Mouse (Mus musculus) neutrophil, adult 83 days (primary cell): ENCODE results near the gene Gm42715. TPM values are rescaled to one million over a fixed set of nuclear protein-coding genes. Genes with fewer than 3 reads are reported as not detected.

Experiments used
- total RNA-seq, 2 experiments: library from RNA; stranded (reverse); gene quantifications; one replicate each; pipeline ENCODE4 v1.2.4; 2023

Gm42715 gene
- 10 to 100 TPM; 16.2 to 19.6 TPM for total RNA-seq

GRCm38 (mm10) chr7:127519284-127519683 is at the start of gene Gm42715:
Gene Gm42715 (plus strand): TSS chr7:127519584.

GRCm38 (mm10) chr7:127478635-127479317 is 40.6 kb upstream of the Gm42715 start, which contains the start of gene Fbrs:
Gene Fbrs (plus strand): TSS chr7:127479199.

GRCm38 (mm10) chr7:127511808-127512230 is 7.6 kb upstream of the Gm42715 start, which contains the start of gene Srcap:
Gene Srcap (plus strand): TSS chr7:127511983.

GRCm38 (mm10) chr7:127561340-127561858 is 42.0 kb downstream of the Gm42715 start, which contains the start of gene Tmem265:
Gene Tmem265 (plus strand): TSS chr7:127561390.

GRCm38 (mm10) chr7:127572895-127573471 is 53.6 kb downstream of the Gm42715 start, which contains the start of gene Phkg2:
Gene Phkg2 (plus strand): TSS chr7:127573340.

GRCm38 (mm10) chr7:127588011-127588871 is 68.9 kb downstream of the Gm42715 start, which contains the start of the genes Ccdc189 and Rnf40:
Gene Ccdc189 (minus strand): TSS chr7:127588595.
Gene Rnf40 (plus strand): TSS chr7:127588767.

GRCm38 (mm10) chr7:127614891-127615843 is 95.8 kb downstream of the Gm42715 start, which contains the start of gene Zfp629:
Gene Zfp629 (minus strand): TSS chr7:127615797.

Other genes starting within 250 kb of the Gm42715 start
- 100 to 1,000 TPM; 117 to 125 TPM for gene Sephs2, start 245.5 kb upstream of the Gm42715 start, total RNA-seq
- 100 to 1,000 TPM; 190 to 234 TPM for gene Itgal, start 223.3 kb upstream of the Gm42715 start, total RNA-seq
- gene Zfp768, start 174.0 kb upstream of the Gm42715 start, total RNA-seq, result 1 to 10 TPM; 9.1 to 9.6 TPM
- gene Zfp747, start 143.5 kb upstream of the Gm42715 start, total RNA-seq, result 1 to 10 TPM; 5.0 to 7.0 TPM
- 1 to 10 TPM; 2.0 to 3.0 TPM for gene 9130019O22Rik, start 132.4 kb upstream of the Gm42715 start, total RNA-seq
- gene E430018J23Rik, start 126.0 kb upstream of the Gm42715 start, total RNA-seq, result 1 to 10 TPM; 1.8 to 2.1 TPM
- 1 to 10 TPM; 2.8 to 3.4 TPM for gene Zfp764, start 112.8 kb upstream of the Gm42715 start, total RNA-seq
- gene Zfp688, start 97.5 kb upstream of the Gm42715 start, total RNA-seq, result 10 to 100 TPM; 10.7 to 13.4 TPM
- gene Zfp689, start 70.4 kb upstream of the Gm42715 start, total RNA-seq, result 1 to 10 TPM; 1.7 to 2.1 TPM
- gene Prr14, start 60.0 kb upstream of the Gm42715 start, total RNA-seq, result 100 to 1,000 TPM; 116 to 133 TPM
- 100 to 1,000 TPM; 191 to 224 TPM for gene Fbrs, start 40.4 kb upstream of the Gm42715 start, total RNA-seq
- gene Srcap, start 7.6 kb upstream of the Gm42715 start, total RNA-seq, result 10 to 100 TPM; 76.3 to 81.4 TPM
- not detected for gene Tmem265, start 41.8 kb downstream of the Gm42715 start, total RNA-seq
- 10 to 100 TPM; 80.4 to 86.3 TPM for gene Phkg2, start 53.8 kb downstream of the Gm42715 start, total RNA-seq
- gene Ccdc189, start 69.0 kb downstream of the Gm42715 start, total RNA-seq, result 10 to 100 TPM; 14.8 to 25.9 TPM
- 100 to 1,000 TPM; 149 to 150 TPM for gene Rnf40, start 69.2 kb downstream of the Gm42715 start, total RNA-seq
- gene Zfp629, start 96.2 kb downstream of the Gm42715 start, total RNA-seq, result 1 to 10 TPM; 3.2 to 4.7 TPM
- gene Bcl7c, start 189.3 kb downstream of the Gm42715 start, total RNA-seq, result 10 to 100 TPM; 30.6 to 36.2 TPM
- gene Ctf1, start 193.2 kb downstream of the Gm42715 start, total RNA-seq, result not detected
- gene Ctf2, start 212.6 kb downstream of the Gm42715 start, total RNA-seq, result not detected
- 1 to 10 TPM; 6.9 to 7.8 TPM for gene Fbxl19, start 225.0 kb downstream of the Gm42715 start, total RNA-seq